Mouse (Mus musculus) CH12.LX (cell line): ENCODE results near the gene Slc1a1. TPM values are rescaled to one million over a fixed set of nuclear protein-coding genes. Genes with fewer than 3 reads are reported as not detected.

Source experiments
- DNase-seq: peaks from one replicate; pipeline ENCODE4 v3.0.0-alpha.2; 2013; ENCODE audit errors: extremely low read depth
- H3K27ac ChIP-seq: 2 replicates; pipeline ENCODE4 v1.5.1; 2012; ENCODE audit warnings: low read depth, mild to moderate bottlenecking, control low read depth, moderate library complexity; ENCODE audit not compliant: insufficient read depth
- H3K27me3 ChIP-seq: replicated peaks from 2 replicates; pipeline ENCODE3; 2012; ENCODE audit warnings: inconsistent platforms
- H3K36me3 ChIP-seq, 2 experiments: replicated peaks in 1 of 2; 2 replicates each; pipeline versions ENCODE3 to v1.6.1; 2012; ENCODE audit warnings: inconsistent platforms in 1 of 2, low read length in 1 of 2, mild to moderate bottlenecking in 1 of 2, mixed read lengths in 1 of 2, moderate library complexity in 1 of 2; ENCODE audit not compliant: control insufficient read depth in 1 of 2, insufficient read depth in 1 of 2
- H3K4me1 ChIP-seq, 2 experiments: 2 replicates each; pipeline ENCODE4 v1.6.1; 2012; ENCODE audit warnings: inconsistent platforms in 1 of 2, moderate library complexity in 1 of 2; ENCODE audit not compliant: insufficient read depth in 2 of 2, control insufficient read depth in 1 of 2
- H3K4me2 ChIP-seq: 2 replicates; pipeline ENCODE4 v1.6.1; 2012; ENCODE audit warnings: low read depth, mild to moderate bottlenecking, control low read depth; ENCODE audit not compliant: poor library complexity, insufficient read depth, severe bottlenecking
- H3K4me3 ChIP-seq, 3 experiments: fragments of 150-350 bp in 1 of 3; sonication (generic) in 1 of 3; replicated peaks in 1 of 3; 2 replicates each; pipeline versions ENCODE3 to v1.5.1; 2011 to 2012; ENCODE audit warnings: low read depth in 2 of 3, low read length in 2 of 3, mild to moderate bottlenecking in 2 of 3, moderate library complexity in 2 of 3, control low read depth in 1 of 3, improper control_type of control experiment in 1 of 3, inconsistent platforms in 1 of 3, mixed read lengths in 1 of 3; ENCODE audit not compliant: poor library complexity in 1 of 3
- H3K79me2 ChIP-seq: replicated peaks from 2 replicates; pipeline ENCODE4 v1.6.1; 2012; ENCODE audit warnings: mild to moderate bottlenecking, moderate library complexity; ENCODE audit not compliant: control insufficient read depth, poor library complexity, insufficient read depth, severe bottlenecking; ENCODE audit errors: extremely low read depth
- H3K9ac ChIP-seq: 2 replicates; pipeline ENCODE4 v1.6.1; 2012; ENCODE audit warnings: low read depth, mild to moderate bottlenecking, control low read depth, moderate library complexity; ENCODE audit not compliant: insufficient read depth
- H3K9me3 ChIP-seq: replicated peaks from 2 replicates; pipeline ENCODE3; 2012; ENCODE audit warnings: low read length, inconsistent platforms, mixed read lengths
- BHLHE40 ChIP-seq: IDR thresholded peaks from 2 replicates; pipeline ENCODE4 v1.6.1; 2011; ENCODE audit warnings: mild to moderate bottlenecking, low read depth, low read length, improper control_type of control experiment
- CHD1 ChIP-seq: IDR thresholded peaks from 2 replicates; pipeline ENCODE4 v1.6.1; 2012; ENCODE audit warnings: low read depth, low read length, improper control_type of control experiment, inconsistent platforms
- CHD2 ChIP-seq: IDR thresholded peaks from 2 replicates; pipeline ENCODE4 v1.6.1; 2011; ENCODE audit warnings: low read length, improper control_type of control experiment
- E2F4 ChIP-seq: IDR thresholded peaks from 2 replicates; pipeline ENCODE4 v1.6.1; 2011; ENCODE audit warnings: low read depth, low read length, improper control_type of control experiment; ENCODE audit not compliant: insufficient replicate concordance
- ELF1 ChIP-seq: IDR thresholded peaks from 2 replicates; pipeline ENCODE4 v1.6.1; 2014; ENCODE audit warnings: low read depth, mild to moderate bottlenecking, inconsistent platforms, low read length, improper control_type of control experiment
- ETS1 ChIP-seq: conservative IDR thresholded peaks from 2 replicates; pipeline ENCODE4 v1.6.1; 2012; ENCODE audit warnings: low read depth, mild to moderate bottlenecking, inconsistent platforms, low read length, improper control_type of control experiment, moderate library complexity
- GABPA ChIP-seq: IDR thresholded peaks from 2 replicates; pipeline ENCODE4 v1.6.1; 2012; ENCODE audit warnings: low read depth, low read length, improper control_type of control experiment, inconsistent platforms; ENCODE audit not compliant: insufficient replicate concordance
- HCFC1 ChIP-seq: IDR thresholded peaks from 2 replicates; pipeline ENCODE4 v1.6.1; 2012; ENCODE audit warnings: low read depth, mild to moderate bottlenecking, inconsistent platforms, low read length, improper control_type of control experiment
- IRF4 ChIP-seq: IDR thresholded peaks from 2 replicates; pipeline ENCODE4 v1.6.1; 2014; ENCODE audit warnings: low read depth, mild to moderate bottlenecking, inconsistent platforms, low read length, improper control_type of control experiment
- JUN ChIP-seq: IDR thresholded peaks from 2 replicates; pipeline ENCODE4 v1.6.1; 2011; ENCODE audit warnings: low read depth, mild to moderate bottlenecking, low read length, improper control_type of control experiment, moderate library complexity; ENCODE audit not compliant: insufficient read depth
- KAT2A ChIP-seq: IDR thresholded peaks from 2 replicates; pipeline ENCODE4 v1.6.1; 2012; ENCODE audit warnings: low read length, improper control_type of control experiment, inconsistent platforms; ENCODE audit not compliant: insufficient replicate concordance
- MEF2A ChIP-seq: IDR thresholded peaks from 2 replicates; pipeline ENCODE4 v1.6.1; 2014; ENCODE audit warnings: low read depth, mild to moderate bottlenecking, inconsistent platforms, low read length, improper control_type of control experiment, borderline replicate concordance
- MXI1 ChIP-seq: IDR thresholded peaks from 2 replicates; pipeline ENCODE4 v1.6.1; 2011; ENCODE audit warnings: mild to moderate bottlenecking, low read depth, low read length, improper control_type of control experiment
- NELFE ChIP-seq: IDR thresholded peaks from 2 replicates; pipeline ENCODE4 v1.6.1; 2011; ENCODE audit warnings: low read depth, low read length, improper control_type of control experiment
- PAX5 ChIP-seq: IDR thresholded peaks from 2 replicates; pipeline ENCODE4 v1.6.1; 2012; ENCODE audit warnings: low read length, inconsistent platforms, mixed read lengths
- POLR2A ChIP-seq: IDR thresholded peaks from 2 replicates; pipeline ENCODE4 v1.6.1; 2011; ENCODE audit warnings: low read depth, mild to moderate bottlenecking, improper control_type of control experiment, low read length
- POLR2AphosphoS2 ChIP-seq: IDR thresholded peaks from 2 replicates; pipeline ENCODE4 v1.6.1; 2011; ENCODE audit warnings: low read depth, low read length, improper control_type of control experiment
- RAD21 ChIP-seq: IDR thresholded peaks from 2 replicates; pipeline ENCODE4 v1.6.1; 2011; ENCODE audit warnings: low read depth, mild to moderate bottlenecking, low read length, improper control_type of control experiment, moderate library complexity
- RCOR1 ChIP-seq: conservative IDR thresholded peaks from 2 replicates; pipeline ENCODE4 v1.6.1; 2012; ENCODE audit warnings: low read depth, mild to moderate bottlenecking, inconsistent platforms, low read length, improper control_type of control experiment
- SIN3A ChIP-seq: IDR thresholded peaks from 2 replicates; pipeline ENCODE4 v1.6.1; 2012; ENCODE audit warnings: low read length, improper control_type of control experiment, inconsistent platforms
- TBP ChIP-seq: conservative IDR thresholded peaks from 2 replicates; pipeline ENCODE4 v1.6.1; 2011; ENCODE audit warnings: low read depth, low read length, improper control_type of control experiment
- USF1 ChIP-seq: IDR thresholded peaks from 2 replicates; pipeline ENCODE4 v1.6.1; 2014; ENCODE audit warnings: low read depth, mild to moderate bottlenecking, inconsistent platforms, low read length, improper control_type of control experiment
- ZC3H11A ChIP-seq: IDR thresholded peaks from 2 replicates; pipeline ENCODE4 v1.6.1; 2012; ENCODE audit warnings: low read depth, mild to moderate bottlenecking, inconsistent platforms, low read length, improper control_type of control experiment
- ZKSCAN1 ChIP-seq: IDR thresholded peaks from 2 replicates; pipeline ENCODE4 v1.6.1; 2012; ENCODE audit warnings: low read depth, inconsistent platforms, low read length, improper control_type of control experiment, borderline replicate concordance
- ZMIZ1 ChIP-seq: IDR thresholded peaks from 2 replicates; pipeline ENCODE4 v1.6.1; 2012; ENCODE audit warnings: low read depth, mild to moderate bottlenecking, inconsistent platforms, low read length, improper control_type of control experiment
- ZNF384 ChIP-seq: IDR thresholded peaks from 2 replicates; pipeline ENCODE4 v1.6.1; 2012; ENCODE audit warnings: low read depth, low read length, improper control_type of control experiment, inconsistent platforms
- dilution Hi-C: fragments of 300-500 bp; cut with MboI; formaldehyde crosslinking; loops from 2 replicates; pipeline ENCODE4 v1.14.3; 2020; ENCODE audit warnings: low sequenced_read_pairs; ENCODE audit not compliant: extremely low pct_unique_long_range_greater_than_20kb, extremely low pct_ligation_motif_present
- in situ Hi-C: fragments of 300-500 bp; cut with MboI; formaldehyde crosslinking; loops from 3 replicates; pipeline ENCODE4 v1.14.3; 2019; ENCODE audit warnings: low sequenced_read_pairs, low pct_ligation_motif_present, low pct_unique_long_range_greater_than_20kb, mixed read lengths
- polyA plus RNA-seq: library from polyadenylated mRNA; unstranded; fragments of >175 nt; gene quantifications from 2 replicates; pipeline ENCODE4 v1.2.1, GENCODE M21; 2012; ENCODE audit warnings: low read depth; ENCODE audit not compliant: insufficient read length
- total RNA-seq, 2 experiments: library from RNA; depleted of rRNA; stranded (reverse); fragments of 300-350 nt in 1 of 2; fragments of >200 nt in 1 of 2; gene quantifications; 2 replicates each; pipeline ENCODE4 v1.2.3; 2012 to 2014

The Slc1a1 gene
- total RNA-seq (2012; rRNA removed) (0.21 and 1.1 TPM in 2 replicates), total RNA-seq (2014; rRNA removed) (0.42 and 0.95 TPM in 2 replicates), polyA plus RNA-seq (0.20 and 0.34 TPM in 2 replicates)

GRCm38 (mm10) chr19:28834798-28835499, at the start of gene Slc1a1:
Gene Slc1a1 (plus strand): TSS chr19:28835049.
- Histone ChIP-seq H3K9me3 (peaks cover 5% of the 10 kb centered on the region), H3K36me3 (no peaks in the 10 kb centered on the region), H3K4me3 (no peak within 1 kb of the TSS), H3K27me3 (no peaks in the 10 kb centered on the region), H3K4me1 (peaks cover 0 to 6% of the 10 kb centered on the region in 2 experiments; a peak in 1 of 4 replicates), H3K27ac (no peak within 1 kb of the TSS), H3K4me2 (no peak within 1 kb of the TSS), H3K79me2 (no peaks in the 10 kb centered on the region), H3K9ac (no peak within 1 kb of the TSS)
- no peak for DNase-seq
- dilution Hi-C loops (no loop called here), in situ Hi-C loops (no loop called here)
- TF ChIP-seq BHLHE40 (no peak), E2F4 (no peak), MXI1 (no peak), RCOR1 (no peak), ZNF384 (no peak), ETS1 (no peak), POLR2A (no peak), POLR2AphosphoS2 (no peak), NELFE (no peak), GABPA (no peak), ELF1 (no peak), ZMIZ1 (no peak), ZKSCAN1 (no peak), RAD21 (no peak), KAT2A (no peak)

- Histone ChIP-seq H3K36me3 (no peaks in the 10 kb centered on the region), H3K9ac (no peak overlapping the region), H3K27ac (no peak overlapping the region), H3K4me3 (no peak overlapping the region), H3K27me3 (no peaks in the 10 kb centered on the region), H3K4me2 (no peak overlapping the region), H3K9me3 (no peaks in the 10 kb centered on the region), H3K79me2 (no peaks in the 10 kb centered on the region), H3K4me1 (no peaks in the 10 kb centered on the region)
- no peak for DNase-seq
- in situ Hi-C loops = loop anchor here (25.0 kb wide), 1 partner anchor 572 kb away; the partner anchor contains the start of genes Cd274 and Plgrkt
- TF ChIP-seq CHD1 (no peak), CHD2 (no peak), SIN3A (no peak), USF1 (no peak), NELFE (no peak), ELF1 (no peak), TBP (no peak), POLR2AphosphoS2 (no peak), MEF2A (no peak), ZC3H11A (no peak), IRF4 (no peak), PAX5 (no peak), HCFC1 (no peak), JUN (no peak)
- dilution Hi-C loops = no loop called here
Measured at GRCm38 (mm10) chr19:28790196-28790595, 44.7 kb upstream of the Slc1a1 start.
